Mouse (Mus musculus) spleen, adult 18-20 months (tissue): ENCODE measurements around the gene Sptb.

Experiments
- DNase-seq, 2 experiments: peaks; one replicate each; pipeline ENCODE4 v3.0.0; 2022; ENCODE audit warnings: mixed read lengths in 2 of 2

Gene Sptb

DNA sequence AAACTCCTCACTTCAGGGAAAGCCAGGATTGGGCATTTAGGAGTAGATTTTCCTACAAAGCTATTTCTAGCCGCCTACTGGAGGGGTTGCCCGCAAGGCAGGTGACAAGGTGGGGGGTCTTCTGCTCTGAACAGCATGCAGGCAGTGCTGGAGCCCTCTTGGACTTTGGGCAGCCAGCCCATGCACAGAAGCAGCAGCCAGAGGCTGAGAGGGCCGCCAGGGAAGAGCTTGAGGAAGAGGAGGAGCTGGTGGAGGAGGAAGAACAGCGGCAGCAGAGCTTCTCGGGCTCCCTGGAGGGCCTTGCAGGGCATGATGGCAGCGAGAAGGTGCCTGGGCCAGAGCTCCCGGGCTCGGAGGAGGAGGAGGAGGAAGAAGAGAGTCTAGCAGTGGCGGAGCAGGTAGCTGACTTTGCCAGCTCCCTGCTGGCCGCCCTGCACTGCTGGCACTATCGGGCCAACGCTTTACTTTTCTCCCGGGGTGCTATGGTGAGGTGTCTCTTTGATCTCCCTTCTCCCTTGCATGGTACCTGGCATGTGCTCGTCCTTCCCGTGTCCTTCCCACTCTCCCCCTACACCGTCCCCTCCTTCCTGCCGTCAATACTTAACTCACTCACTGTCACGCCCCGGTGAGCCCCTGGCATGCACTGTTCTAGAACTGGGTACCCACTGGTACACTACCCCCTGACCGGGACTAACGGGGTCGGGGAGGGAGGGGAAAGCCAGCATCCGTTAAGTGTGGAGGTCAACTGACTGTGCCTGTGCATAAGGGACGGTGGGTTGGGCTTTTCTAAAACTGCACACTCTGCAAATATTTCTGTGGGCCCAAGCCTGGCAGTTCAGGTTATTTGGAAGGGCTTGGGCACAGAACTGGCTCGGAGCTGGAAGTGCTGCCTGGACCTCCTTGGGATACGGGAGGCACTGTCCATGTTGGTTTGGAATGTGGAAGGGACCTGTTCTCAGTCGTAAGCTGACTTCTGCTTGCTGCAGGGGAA lies 137.8 kb downstream of the Sptb start:
- DNase-seq = no peak

DNA sequence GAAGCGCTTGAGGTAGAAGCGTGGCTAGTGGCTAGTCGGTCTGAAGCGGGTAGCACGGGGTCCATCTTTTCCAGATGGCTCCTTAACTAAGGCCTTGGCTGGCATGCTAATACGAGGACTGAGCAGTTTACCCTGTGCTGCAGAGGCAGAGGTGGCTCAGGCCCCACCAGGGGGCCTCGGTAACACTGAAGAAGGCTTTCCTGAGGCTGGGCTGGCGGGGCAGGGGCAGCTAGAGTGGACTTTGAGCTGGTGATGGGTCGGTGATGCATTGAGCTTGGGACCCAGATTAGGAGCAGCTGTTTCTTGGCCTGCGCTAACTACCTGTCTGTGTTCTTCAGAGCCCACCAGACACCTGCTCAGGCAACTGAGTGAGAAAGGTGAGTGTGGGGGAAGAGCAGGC lies 139.1 kb downstream of the Sptb start:
- DNase-seq = no peak

DNA sequence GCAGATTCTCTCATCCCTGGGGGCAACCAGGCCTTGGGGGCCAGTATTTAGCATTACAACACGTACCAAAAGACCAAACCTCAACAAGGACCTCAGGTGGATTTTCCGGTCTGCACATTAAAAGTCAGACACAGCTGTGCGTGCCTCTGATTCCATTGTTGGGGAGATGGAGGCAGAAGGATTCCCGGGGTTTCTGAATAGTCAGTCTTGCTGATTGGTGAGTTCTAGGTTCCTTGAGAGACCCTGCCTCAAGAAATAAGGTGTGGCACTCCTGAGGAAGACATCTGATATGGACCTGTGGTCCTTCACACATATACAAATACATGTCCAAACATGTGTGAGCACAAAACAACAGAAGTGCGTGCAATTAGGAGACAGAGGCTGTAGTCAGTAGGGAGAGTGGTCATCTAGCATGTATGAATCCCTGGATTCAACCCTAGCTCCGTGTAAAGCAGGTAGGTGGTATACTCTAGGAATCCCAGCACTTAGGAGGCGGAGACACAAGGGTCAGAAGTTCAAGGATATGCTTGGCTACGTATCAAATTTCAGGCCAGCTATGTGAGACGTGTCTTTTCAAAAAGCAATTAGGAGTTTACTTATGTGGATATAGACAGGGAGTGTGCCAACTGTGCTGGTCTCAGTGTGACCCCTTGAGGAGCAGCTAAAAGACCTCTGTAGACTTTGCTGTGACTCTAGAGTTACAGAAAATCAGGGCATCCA lies 140.0 kb downstream of the Sptb start:
- DNase-seq = no peak

DNA sequence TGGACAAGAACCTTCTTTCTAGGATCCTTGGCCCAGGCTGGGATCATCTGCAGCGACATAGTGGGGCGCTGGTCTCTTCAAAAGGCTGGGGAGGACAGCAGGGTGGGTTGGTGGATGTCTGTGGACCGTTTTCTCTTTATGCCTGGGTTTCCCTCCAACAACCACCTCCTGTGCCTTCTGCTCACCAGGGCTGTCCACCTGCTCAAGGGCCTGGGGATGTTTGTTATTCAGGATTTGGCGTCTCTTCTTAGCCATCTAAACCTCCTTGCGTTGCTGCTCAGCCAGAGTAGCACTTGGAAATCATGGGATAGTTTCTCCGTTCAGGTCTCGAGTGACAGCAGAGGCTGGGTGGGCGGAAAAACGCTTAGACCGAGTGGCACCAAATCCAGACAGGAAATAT lies 144.1 kb downstream of the Sptb start:
- DNase-seq = no peak

DNA sequence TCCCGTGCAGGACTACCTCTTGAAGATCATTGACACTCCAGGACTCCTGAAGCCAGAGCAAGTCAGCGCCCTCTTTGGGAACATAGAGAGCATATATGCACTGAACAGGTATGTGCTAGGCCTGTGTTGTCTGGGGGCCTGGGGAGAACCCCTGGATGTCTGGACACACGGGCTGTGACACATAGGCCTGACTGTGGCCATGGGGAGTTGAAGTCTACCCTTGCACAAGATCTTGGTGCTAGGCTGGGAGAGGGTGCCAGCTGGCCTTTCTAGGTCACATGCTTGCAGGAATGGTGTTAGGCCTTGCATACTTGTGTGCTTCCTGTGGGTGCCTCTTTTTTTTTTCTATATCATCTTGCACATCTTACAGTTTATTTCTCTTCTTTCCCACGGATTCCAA lies 148.2 kb downstream of the Sptb start:
- no peak for DNase-seq

DNA sequence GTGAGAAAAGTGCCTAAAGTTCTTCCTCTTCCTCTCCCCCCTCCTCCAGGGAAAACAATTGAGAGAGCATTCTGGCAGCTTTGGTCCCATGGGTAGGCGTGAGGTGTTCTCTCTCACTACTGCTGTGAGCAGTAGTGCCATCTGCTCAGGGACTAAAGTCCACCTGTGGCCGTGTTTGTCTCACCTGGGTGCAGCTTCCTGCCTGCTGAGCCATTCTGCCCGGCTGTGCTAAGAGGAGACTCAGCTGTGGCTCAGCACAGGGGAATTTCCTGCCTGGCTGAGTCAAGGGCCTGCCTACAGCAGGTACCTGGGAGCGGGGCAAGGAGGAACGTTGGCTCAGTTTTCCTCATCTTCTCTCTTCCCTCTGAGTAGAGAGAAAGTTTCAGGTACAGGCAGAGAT lies 152.1 kb downstream of the Sptb start:
- no peak for DNase-seq

DNA sequence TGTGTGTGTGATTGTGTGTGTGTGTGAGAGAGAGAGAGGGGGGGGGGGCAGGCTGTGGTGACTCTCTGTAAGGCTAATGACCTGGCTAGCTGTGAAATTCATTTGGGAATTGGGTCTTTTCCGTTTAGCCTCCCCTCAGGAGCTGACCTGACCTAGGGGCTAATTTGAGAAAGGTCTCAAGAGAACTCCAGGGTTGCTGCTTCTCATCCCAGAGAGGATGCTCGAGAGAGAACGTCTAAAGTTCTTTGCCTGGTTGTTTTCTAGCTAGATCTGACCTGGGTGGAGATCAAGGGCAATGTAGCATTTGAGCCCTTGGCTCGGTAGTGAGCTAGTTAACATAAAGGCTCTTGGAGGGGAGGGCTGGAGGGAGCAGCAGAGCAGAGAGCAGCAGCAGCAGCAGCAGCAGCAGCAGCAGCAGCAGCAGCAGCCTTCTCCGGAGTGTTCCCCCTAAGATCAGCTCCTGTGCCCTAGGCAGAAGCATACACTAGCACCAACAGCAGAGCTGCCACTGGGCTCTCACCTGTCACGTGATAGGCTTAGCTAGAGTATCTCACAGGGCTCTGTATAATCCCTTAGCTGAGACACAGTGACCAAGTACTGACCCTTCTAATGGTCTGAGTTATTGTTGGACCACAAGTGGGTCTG lies 153.5 kb downstream of the Sptb start:
- no peak for DNase-seq

DNA sequence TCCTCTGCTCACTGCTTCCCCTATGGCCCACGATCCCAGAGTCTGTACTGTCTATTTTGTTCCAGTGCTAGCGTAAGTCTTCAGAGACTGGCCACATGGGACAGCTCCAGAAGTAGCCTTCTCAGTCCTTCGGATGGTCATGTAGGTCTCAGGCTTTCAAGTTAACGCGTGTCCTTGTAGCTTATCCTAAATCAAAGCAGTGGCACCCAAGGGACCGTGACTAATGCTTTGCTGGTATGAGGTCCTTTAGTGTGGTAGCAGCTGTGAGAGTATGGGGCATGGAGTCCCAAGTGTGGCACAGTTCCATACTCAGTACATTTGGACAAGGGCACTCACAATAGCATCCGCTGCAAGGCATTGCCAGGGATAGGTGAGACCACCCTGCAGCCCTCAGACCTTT lies 154.2 kb downstream of the Sptb start:
- DNase-seq = no peak

DNA sequence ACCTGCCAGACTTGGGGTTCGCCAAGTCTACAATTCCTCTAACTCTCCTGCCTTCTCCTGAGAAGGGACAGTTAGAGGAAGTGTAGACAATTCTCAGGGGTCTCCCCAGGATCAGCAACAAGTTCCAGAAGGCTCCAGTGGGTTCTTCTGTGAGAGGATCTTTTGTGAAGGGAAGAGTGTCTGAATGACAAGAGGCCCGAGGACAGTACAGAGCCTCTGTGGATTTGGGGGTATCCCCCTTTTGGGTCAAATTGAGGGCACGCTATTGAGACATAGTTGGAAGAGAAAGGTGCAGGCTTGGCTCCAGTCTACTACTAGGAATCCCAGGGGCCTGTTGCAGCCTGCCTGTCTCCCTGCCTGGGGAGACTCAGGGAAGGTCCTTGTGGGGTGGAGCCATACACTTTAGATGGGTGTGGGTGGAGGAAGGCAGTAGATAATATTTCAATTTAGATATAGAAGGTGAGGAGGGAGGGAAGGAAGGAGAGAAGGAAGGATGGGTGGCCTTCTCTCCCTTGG lies 155.4 kb downstream of the Sptb start:
- DNase-seq = no peak

DNA sequence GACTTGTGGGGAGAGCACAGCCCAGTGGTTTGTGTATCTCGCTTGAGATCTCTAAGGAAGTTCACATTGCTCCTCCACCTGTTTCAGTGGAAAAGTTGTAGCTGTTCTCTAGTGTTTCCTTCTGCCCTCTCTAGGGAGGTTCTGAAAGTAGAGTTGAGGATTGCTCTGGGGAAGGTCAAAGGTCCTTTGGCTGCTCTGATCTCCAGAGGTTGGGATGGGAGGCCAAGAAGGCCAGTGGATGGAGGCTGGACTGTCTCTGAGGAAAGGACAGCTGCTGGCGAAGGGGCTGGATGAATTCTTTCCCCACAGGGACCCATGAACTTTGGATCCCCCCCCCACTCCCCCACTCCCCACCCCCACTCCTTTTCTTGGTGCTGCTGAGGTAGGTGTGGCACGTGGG lies 156.0 kb downstream of the Sptb start:
- no peak for DNase-seq

DNA sequence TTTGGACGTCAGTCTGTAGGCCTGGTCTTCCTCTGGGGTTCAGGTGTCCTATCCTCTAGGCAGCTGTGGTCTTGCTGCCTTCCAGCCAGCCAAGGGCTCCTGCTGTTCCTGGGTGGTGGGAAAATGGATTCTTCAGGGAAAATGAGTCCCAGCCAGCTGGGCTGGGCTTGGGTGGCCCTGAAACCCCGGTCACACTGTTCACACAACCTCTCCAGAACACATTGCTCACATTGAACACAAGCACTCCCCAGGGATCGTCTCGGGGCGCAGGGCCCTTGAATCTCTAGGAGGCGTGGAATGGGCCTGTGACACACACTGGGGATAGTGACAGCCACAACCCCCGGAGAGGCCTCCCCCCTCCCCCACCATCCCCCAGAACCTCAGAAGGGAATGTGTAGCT lies 156.4 kb downstream of the Sptb start:
- DNase-seq = no peak

DNA sequence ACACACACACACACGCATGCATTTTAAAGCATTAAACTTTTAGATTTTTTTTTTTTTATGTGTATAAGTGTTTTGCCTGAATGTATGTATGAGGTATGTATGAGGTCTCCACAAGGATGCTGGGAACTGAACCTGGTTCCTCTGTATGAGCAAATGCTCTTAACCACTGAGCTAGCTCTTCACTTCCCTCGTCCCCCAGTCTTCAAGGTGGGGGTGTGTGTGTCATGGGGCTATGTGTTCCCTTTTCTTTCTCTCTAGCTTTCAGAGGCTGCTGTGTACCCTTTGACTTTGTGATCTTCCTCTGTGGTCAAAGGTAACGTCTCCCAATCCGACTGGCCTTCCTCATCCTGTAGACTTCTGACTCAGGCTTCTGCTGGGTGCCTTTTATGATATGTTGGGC lies 157.4 kb downstream of the Sptb start:
- no peak for DNase-seq

DNA sequence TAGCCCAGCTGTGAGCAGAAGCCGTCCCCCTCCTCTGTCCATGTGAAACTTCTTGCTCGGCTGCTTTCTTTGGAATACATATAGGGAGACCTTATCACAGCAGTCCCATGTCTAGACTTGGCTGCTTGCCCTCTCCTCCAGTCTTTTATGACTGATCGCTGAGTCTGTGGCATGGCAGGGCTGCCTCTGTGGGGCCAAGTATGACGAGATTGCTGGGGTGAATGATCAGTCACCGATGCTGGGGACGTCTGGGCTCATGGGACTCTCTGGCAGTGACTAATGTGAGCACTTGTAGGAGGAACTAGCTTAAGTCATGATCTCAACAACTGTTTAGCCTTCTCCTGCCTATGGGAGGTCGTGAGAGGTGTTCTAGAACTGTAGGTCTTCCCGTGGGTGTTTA lies 158.0 kb downstream of the Sptb start:
- peak; percentile 50 to 61 for DNase-seq

DNA sequence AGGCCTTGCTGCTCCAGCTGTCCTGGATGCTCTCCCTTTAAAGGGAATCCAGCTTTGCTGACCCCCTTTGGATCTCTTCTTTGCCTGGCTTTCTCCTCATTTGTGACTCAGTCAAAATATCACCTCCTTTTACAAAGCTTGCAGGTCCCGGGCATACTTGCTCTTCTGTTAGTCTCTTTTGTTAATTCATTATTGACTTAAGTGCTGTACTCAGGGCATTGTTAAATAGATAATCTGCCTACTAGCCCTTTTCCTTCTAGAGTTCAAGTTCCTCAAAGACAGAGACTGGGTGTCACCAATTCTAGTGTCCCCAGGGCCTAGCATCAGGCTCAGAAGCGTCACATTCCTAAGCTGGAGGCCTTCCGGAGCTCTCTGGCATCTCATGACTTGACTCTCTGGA lies 161.1 kb downstream of the Sptb start:
- no peak for DNase-seq

DNA sequence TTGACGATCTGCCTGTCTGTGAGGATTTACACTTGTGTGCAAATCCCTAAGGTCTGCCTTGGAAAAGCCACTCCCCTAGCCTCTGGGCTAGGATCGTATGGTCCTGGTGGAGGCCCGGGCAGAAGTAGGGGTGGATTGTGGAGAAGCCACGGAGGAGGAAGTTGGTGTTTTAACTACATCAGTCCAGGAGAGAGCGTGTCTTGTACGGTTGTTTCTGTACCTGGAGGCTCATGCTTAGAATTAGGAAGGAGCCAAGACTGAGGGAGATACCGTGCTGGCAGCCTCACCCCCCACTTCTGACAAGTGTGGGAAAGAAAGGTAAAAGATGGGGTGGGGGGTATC lies 162.3 kb downstream of the Sptb start:
- no peak for DNase-seq

DNA sequence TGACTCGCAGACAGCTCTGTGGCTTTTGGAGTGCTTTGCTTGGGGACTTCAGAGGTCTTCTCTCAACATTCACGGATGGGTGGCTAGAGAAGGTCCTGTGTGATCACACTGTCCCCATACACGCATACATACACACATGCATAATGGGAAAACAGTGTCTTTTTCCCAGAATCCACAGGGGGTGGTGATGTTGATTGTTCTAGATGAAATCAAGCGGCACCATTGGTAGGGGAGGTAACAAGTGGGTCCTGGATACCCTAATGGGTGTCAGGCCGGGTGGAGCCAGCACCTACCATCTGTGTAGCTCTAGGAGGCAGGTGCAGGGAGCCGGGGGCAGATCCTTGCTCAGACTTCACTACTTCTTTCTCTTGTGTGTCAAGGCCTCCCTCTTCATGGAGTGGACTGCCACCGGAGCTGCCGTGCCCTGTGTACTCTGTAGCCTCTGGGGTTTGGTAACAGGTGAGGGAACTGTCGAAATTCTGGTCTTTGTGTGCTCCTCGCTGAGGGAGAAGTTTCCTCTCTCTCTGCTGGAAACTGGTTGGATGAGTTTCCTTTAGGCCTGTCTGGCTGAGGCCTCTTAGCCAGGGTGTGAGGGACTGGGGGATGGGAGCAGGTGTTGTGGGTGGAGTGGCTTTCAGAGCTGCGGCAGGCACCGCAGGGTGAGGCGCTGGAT lies 162.8 kb downstream of the Sptb start:
- no peak for DNase-seq

DNA sequence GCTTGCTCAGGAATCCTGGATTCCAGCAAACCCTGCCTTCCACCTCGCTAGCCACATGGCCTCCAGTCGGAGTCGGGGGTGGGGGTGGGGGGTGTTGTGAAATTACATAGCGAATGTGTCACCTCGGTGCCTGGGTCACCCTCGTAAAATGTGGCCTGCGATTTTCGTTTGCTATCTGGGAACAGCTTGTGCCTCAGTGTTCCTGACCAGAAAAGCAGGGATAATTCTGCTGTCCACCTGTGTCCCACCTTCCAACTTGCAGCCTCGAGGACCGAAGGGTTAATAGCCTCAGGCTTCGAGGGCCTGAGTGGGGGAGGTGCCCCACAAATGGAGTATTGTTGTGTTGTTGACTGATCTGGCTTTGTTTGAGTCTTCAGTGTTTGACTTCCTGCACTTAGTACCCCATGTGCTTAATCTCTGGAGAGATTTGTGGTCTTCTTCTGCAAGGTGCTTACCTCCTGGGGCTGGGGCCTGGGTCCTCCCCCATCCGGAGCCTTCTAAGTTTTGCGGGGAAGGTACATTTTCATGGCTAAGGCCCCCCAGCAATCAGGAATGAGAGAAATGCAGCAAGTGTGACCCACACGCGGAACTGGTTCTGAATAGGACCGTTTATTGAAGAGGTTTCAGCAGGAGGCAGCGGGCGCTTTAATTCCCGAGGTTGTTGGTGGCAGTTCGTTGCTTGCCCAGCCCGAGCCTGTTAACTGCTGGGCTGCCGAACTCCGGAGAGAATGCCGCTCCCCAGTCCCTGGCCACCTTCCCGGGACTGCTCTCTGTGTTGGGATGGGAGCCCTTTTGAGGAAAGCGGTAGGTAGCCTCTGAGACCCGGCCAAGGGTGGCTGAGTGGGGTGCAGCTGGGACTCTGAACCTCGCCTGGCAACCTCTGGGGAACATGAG lies 163.7 kb downstream of the Sptb start:
- DNase-seq = no peak

DNA sequence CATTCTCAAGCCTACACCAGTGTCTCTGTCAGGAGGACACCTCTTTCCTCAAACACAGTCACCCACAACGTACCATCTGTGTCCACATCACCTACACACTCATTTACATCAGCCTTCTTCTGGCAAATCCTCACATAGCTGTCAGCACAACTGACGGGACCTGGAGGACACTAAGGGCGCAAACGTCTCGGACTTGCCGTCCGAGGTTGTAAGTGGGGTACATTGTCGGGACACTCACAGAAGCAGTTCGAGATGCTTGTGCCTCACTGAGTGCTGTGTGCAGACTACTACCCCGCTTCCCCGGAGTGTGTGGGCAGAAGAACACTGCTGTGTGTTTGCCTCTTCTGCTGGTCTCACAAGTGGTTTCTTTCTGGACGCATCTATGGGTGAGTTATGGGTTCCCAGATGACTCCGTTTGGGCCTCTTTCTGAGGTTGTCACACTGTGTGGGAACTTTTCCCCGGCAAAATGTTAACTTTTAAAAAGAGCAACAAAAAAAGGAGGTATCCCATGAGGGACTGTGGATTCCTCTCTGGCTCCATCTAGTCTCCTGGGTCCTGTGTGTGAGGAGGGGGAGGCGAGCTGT lies 164.5 kb downstream of the Sptb start:
- DNase-seq = no peak

DNA sequence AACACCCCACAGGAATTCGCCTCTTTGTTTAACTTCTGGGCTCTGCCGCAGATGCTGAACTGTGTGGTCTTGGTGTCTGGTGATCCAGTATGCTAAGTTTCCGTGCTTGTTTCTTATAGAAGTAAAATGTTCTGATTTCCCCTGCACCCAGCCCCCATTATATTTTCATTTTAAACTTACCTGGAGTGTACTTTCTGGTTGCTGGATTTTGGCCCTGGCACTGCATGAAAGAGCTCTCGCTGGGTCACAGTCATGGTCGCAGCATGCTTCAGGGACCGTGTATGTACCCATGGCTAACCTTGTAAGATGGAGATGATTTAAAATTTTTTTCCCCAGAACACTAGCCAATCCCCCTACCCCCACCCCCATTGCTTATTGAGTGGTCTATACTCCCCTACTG lies 168.5 kb downstream of the Sptb start:
- no peak for DNase-seq

DNA sequence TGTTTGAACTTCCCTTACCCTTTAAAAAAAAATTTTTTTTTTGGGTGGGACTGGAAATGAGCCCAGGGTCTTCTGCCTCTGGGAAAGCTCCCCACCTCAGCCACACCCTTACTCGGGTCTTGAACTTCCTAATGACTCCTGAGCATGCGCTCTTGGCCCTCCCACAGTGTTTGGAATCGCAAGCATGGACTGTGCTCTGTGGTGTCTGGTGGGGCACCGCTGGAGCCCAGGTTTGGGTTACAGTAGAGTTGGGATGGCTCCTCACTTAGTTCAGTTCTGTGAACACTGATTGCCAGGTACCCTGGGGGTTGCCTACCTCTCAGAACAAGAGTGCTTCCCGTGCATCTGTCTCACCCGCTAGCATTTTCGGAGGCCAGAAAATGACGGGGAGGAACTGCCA lies 168.9 kb downstream of the Sptb start:
- no peak for DNase-seq

DNA sequence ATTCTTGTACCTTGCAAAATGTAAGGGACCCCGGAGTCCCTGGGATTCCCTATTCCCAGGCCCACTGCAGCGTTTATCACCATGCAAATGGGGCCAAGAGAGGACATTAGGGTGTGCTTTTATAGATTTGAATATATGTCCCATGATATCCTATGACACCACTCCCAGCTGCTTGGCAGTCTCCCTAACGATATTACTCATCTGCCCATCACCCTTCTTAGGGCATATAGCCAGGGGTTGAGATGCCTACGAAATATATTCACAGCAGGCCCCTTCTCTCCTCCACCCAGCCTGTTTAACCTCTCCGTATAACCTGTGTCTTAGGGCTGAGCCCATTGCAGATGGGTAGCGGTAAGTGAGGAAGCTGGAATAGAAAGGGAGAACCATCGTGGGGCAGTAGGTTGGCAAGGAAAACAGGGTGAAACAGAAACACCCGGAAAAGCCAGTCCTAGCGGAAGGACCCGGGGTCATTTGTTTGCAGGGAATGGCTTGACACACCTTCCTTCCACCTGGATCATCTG lies 169.6 kb downstream of the Sptb start:
- no peak for DNase-seq
